Mouse (Mus musculus) retina, postnatal 1 day (tissue): ENCODE results near the gene Tsen2.

Experiments
- DNase-seq: peaks from one replicate; pipeline ENCODE4 v3.0.0-alpha.2; 2012

Gene Tsen2

DNA sequence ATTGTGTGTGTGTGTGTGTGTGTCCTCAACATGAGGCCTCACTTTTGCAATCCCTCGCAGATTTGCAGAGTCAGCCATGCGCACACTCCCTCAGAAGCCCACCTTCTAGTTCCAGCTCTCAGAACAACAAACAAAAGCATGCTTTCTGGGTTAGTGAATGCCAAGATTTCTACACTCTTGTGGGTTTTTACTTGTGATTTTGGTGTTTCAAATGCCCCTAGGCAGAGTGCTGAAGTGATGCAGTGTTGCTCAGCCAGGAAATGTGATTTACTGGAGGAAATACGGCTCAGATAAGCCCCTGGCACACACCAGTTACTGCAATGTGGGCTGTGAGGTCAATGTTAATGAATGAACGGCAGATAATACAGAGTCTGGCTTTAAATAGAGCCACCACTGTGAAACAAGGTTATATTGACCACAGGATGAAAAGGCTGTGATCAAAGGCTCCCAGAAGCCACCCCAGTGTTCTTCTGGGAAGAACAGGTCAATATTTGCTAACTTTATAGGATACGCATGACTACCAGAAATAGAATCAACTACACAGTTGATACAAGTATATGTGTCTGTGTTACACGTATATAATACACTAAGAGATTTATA is 2.7 kb upstream of the Tsen2 start:
- DNase-seq = no peak

DNA sequence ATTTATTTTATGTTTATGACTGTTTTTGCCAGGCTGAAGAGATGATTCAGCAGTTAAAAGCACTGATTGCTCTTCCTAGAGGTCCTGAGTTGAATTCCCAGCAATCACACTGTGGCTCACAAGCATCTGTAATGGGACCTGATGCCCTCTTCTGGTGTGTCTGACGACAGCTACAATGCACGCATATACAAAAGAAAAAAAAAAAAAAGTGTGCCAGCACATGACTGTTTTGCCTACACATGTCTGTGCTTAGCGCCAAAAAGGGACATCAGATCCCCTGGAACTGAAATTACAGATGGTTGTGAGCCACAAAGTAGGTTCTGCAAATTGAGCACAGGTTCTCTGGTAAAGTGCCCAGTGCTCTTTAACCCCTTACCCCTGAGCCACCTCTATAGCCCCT is 2.1 kb upstream of the Tsen2 start:
- no peak for DNase-seq

DNA sequence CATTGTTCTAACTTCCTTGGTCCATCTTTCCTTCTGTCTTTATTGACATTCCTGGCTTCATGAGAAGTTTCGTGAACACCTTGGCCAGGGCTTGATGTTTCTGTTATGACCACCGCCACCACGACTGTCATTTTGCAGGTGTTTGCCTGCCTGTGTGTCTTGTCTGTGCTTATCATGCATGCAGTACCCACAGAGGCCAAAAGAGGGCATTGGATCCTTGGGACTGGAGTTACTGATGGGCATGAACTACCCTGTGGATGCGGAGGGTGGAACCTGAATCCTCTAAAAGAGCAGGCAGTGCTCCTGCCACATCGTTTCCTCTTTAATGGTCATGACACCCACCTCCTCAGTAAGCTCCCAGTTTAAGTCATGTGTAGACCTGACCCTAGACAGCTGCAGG is 1.8 kb downstream of the Tsen2 start:
- peak; percentile 56 for DNase-seq

DNA sequence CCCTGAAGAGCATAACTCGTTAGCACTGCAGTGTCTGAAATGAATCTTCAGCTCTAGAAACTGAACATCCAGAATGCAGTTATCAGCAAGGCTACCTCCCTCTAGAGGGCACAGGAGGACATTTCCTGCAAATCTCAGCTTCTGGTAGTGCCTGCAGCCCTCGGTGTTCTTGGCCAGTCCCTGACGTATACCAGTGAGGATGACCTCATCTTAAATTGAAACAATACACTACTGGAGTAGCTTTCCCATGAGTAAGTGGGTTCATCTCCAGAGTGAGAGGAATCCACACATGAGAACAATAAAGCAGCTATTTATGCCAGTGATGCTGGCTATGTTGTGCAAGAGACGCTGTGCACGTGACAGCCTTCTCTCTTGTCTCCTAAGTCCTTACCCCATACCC is 11.0 kb downstream of the Tsen2 start:
- no peak for DNase-seq

DNA sequence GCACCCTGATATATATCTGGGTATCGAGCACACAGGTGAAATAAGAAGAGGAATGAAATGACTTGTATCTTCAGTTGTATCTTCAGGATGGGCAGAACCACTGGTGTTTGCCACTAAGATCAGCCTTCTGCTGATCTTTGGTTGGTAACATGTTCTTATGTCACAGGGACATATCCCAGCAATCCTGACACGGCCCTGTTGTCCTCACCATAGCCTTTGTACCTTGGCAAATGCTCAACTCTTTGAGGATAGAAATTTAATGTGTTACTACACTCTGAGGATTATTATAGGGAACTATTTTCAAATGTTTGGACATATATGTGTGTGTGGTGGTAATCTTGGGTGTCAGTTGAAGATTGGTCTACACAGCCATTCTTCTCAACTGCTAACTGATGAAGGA is 13.7 kb downstream of the Tsen2 start:
- DNase-seq = no peak

DNA sequence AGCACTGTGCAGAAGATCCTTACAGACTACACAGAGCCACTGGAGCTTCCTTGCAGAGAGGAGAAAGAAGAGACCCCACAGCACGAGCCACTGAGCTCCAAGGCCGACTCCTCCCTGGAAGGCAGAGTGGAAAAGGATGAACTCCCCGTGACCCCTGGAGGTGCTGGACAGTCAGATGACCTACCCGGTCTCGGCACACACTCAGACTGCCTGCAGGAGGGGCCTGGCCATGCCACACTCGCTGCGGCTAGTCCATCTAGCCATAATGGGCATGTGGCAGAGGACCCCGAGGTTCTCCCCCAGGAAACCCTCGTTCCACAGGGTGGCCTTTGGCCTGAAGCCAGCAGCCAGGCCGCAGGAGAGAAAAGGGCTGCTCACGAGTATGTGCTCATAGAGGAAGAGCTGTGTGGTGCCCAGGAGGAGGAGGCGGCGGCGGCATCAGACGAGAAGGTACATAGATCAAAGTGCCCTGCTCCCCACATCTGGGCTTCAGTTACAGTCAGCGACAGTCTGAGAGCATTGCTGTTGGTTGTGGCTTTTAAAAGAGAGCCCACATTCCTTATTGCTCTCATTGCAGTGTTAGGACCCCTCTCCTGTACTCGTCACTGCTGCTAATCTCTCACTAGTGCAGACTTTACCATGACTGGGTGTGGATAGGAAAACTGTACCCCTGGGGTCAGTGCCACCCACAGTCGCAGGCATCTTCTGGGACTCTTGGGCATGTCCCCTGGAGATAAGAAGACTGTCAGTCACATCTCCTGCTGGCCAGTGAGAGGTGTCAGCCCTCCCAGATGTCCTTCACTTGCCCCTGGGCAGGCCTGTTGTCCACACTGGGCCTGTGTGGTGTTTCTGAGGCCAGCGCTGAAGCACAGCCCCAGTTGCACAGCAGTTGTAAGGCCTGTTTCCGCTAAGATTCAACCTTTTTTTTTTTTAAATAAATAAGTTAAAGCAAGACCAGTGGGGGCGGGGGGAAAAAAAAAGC is 15.5 kb downstream of the Tsen2 start:
- no peak for DNase-seq

DNA sequence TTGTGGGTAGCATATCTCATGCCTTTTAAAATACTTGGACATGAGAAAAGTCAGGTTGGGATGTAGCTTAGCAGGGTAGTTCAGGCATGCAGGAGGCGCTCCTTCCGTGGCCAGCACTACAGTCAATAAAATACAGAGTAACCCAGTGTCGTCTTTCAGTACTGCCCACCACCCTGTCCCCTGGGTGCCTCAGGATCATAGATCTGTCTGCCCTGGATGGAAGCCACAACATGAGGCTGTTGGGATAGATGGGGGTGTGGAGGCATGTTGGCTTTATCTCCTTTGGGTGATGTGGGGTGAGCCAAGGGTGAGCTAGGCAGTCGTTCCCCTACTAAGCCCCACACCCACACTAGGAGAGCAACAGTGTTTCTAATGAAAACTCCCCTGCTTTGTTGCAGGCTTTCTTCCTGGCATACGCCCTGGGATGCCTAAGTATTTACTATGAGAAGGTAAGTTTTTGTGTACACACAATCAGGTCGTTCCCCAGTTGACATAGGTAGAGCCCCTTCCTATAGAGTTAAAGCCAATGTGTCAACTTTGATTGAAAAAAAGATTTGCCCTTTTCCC is 21.1 kb downstream of the Tsen2 start:
- no peak for DNase-seq

DNA sequence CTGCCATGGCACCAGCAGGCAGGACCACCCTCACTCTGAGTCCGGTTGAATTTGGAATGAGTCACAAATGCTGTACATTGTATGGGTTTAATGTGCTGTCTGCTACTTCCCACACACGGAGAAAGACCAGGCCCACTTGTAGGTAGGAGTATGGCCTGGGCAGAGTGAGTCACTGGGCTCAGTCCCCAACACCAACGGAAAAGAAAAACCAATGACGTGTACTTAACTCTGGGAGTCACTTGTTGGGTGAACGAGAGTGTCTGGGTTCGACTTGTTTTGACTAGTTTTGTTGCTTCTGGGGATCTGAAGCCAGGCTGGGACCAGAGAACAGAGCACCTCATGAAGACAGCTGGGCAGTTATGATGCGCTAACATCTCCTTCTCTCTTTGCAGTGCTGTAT is 29.7 kb downstream of the Tsen2 start:
- DNase-seq = no peak

DNA sequence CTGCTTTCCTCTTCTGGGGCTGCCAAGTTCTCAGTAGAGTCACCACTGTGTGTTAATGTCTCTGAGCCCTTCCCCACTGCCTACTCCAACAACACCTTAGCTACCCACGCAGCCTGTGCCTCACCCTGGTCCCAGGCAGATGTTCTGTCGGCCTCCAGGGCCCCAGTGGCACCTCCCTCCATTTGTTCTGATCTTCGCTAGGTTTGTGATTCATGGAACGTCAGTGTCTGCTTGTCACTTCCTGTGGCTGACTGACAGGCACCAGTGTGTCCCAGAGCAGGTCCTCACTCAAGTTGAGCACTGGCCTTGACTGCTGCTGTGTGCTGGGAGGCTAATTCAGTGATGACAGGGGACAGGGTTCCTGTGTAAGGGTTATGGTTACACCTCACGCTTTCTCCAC is 32.9 kb downstream of the Tsen2 start:
- DNase-seq = no peak

DNA sequence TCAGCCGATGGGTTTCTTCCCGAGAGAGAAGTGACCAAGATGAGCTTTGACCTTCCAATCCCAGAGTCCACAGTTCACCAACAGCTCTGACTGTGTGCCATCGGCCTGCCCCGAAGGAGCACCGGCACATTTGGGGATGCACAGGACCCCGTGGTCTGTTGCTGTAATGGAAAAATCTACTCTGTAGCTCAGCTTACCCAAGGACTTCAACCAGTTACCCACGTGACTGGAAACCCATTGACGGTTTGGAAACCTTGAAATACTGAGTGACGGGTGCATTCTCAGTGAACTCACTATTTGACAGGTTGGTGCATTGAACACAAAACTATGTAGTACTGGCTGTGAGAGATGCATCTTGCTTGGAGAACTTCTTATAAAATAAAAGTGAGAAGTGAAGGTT is 33.5 kb downstream of the Tsen2 start:
- DNase-seq = no peak

DNA sequence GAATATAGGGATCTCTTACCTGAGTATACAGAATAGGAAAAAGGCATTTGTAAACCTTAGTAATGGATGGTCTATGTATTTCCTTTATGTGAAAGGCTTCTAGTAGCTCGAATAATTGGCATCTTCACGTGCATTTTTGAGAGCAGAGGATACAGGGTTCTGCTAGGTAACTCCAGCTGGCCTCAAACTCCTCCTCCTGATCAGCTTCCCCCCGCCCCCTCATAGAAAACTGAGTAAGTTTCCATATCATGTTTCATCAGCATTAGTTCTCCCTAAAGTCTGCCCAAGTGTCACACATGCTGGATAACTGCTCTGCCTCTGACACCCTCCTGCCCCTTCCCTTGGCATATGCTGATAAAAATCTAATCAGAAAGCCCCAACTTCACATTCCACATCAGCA is 36.3 kb downstream of the Tsen2 start:
- no peak for DNase-seq

DNA sequence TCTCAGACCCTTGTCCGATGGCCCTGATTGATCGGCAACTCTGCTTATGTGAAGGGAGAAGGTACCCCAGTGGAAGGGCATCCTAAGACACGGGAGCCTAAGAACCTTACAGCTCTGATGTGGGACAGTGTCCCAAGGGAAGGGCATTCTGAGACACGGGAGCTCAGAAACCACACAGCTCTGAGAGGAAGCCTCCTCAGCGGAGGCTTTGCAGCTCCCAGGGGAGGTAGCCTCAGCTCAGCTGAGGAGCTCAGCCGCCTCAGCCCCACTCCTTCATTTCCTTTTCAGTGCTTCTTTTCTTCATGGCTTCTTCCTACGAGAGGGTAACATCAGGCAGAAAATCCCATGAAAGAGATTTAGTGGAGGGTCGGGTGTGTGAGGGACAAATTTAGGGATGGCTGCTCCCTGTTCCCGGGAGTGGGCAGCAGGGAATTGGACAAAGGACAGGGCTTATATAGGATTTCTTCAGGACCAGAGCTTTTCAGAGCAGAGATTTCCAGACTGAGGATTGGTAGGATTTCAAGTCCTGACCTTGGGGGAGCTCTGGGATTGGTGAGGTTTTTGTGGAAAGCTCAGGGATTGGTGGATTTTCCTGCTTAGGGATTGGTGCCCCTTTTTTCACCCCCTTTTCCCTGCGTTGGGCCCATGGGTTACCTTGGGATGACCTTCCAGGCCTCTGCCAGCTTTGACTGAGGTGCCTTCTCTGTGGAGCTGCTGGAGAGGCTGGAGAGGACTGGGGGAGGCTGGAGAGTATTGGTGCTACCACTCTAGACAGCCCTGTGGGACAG is 38.1 kb downstream of the Tsen2 start:
- DNase-seq = no peak

DNA sequence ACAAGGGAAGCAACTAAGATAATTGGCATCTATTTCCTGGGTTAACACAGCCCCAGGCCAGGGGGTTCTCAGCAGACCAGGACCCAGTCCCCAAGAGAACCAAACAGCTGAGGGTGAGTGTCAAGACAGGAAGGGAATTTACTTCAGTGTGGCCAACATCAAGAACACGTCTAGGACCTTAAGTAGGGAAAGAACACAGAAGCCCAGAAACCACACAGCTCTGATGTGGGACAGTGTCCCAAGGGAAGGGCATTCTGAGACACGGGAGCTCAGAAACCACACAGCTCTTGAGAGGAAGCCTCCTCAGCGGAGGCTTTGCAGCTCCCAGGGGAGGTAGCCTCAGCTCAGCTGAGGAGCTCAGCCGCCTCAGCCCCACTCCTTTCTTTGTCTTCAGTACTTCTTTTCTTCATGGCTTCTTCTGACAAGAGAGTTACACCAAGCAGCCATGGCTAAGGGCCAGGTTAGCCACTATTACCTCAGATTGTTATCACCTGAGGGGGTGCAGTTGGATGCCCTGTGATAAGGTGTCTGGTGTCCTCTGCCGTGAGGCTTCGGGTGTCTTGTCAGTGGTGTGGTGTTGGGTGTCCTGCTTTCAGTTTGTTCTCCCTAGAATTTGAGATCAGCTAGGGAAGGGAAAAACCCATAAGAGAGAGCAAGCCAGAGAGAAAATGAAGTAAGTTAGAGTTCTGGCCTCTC is 39.1 kb downstream of the Tsen2 start:
- no peak for DNase-seq

DNA sequence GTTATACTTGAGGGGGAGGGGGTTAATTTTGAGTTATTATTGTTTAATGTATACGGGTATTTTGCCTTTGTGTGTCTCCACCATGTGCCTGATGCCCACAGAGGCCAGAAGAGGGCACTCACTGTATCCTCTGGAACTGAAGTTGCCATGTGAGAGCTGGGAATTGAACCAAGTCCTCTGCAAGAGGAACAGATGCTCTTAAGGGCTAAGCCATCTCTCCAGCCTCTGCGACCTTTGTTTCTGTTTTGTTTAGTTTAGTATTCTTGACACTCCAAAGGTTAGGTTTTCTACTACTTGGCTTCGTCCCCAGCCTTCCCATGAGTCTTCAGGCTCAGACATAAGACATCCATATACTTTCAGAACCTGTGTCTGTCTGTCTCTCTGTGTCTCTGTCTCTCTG is 39.7 kb downstream of the Tsen2 start:
- no peak for DNase-seq

DNA sequence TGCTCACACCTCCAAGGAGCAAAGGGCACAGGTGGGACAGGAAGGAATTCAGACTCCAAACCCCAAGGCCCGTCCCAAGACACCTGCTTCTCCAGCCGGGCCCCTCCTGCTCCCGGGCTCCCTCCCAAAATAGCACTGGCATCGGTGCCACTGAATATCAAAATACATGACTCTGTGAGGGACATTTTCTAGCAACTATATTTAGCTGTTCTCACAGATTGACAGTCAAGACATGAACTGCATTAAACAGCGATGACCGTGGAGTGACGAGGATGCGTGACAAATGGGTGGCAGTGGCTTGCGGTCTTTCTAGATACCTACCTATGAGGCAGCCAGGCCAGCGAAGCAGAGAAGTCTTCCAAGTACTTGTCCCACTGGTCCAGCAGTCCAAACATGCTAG is 41.9 kb downstream of the Tsen2 start:
- DNase-seq = no peak

DNA sequence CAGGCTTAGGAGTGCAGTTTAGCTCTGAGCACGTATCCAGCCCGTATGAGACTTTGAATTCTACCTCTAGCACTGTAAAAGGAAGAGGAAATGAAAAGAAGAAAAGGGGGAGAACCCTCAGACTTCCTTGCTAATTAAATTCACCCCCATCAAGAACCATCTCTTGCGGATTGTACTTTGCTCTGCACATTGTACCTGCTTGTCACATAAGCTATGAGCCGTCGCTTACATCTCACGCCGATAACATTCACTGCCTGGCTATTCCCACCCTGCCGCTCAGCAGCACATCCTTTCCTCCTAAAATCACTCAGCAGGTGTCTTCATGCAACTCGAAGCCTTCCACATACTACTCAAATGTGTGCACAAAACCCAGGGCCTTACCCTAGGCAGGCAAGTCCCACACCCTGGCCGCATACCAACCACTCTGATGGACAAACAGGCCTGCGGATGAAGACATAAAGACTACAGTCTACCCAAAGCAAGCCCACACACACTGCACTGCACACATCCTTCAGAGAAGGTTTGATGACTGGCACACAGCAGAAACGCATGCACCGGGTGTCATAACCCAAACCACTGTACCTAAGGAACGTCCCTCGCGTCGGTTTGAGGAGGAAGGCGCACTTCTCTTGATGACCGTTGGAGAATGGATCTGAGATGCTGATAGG is 47.4 kb downstream of the Tsen2 start:
- DNase-seq = no peak

DNA sequence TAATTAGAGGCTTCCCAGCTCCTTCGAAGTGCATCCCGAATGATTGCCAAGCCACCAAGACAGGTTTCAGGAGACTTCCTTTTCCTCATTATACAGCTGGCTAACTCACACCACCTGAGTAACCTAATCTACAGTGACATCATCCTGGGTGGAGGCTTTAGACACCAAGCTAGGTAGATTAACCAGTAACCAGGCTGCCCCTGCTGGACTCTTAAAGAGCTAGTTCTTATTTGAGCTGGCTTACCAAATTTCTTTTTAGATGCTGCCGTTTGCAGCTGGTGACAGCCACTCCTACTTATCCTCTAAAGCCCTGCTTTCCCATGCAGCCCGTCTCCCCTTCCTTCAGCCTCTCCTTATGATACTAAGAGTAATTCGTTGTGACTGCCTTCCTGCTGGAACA is 48.0 kb downstream of the Tsen2 start, which contains the start of gene Mkrn2os:
Gene Mkrn2os, minus strand, starts transcription at position 119 of the 400 bp plus-strand sequence.
- peak; percentile 14 for DNase-seq

DNA sequence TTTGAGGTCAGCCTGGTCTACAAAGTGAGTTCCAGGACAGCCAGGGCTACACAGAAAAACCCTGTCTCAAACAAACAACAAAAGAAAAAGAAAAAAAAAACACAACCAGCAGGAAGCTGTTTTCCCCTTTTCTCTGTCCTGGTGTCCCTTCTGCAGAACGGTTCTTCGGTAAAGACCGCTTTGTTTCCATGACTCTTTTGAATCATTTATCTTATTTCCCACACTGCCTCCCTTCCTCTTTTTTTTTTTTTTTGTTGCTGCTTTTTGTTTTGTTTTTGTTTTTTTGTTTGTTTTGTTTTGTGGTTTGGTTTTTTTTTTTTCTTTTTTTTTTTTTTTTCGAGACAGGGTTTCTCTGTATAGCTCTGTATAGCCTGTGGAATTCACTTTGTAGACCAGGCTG is 48.8 kb downstream of the Tsen2 start:
- no peak for DNase-seq

DNA sequence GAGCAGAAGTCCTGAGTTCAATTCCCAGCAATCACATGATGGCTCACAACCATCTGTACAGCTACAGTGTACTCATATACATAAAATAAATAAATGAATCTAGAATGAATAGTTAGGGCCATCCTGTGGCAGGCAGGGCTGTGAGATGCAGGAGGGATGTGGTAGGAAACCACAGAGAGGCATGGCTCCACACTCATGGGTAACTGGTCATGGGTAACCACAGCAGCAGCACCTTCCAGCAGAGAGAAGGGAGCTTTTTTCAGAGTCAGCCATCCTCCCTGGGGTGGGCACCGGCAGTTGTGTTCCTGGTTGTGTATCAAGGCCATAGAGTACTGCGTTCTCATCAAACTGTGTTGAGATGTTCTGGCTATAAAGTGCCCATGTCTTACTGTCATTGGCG is 50.0 kb downstream of the Tsen2 start:
- no peak for DNase-seq

DNA sequence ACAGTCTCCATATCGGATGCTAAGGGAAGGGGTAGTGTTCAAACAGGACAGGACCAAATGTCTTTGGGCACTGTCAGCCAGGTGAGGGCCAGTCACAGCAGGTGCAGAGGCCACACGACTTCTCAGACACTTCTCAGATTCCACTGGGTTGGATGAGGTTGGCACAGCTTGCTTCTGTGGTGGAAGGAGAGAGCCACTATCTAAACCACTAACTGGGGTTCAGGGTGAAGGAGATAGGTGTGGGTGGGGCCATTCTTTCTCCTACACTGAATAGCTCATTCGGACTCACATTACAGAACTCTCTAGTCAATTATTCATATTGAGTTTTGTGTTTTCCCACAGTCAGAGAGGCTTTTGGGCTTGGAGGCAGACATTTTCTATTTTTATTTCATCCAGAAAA is 51.2 kb downstream of the Tsen2 start:
- DNase-seq = no peak

DNA sequence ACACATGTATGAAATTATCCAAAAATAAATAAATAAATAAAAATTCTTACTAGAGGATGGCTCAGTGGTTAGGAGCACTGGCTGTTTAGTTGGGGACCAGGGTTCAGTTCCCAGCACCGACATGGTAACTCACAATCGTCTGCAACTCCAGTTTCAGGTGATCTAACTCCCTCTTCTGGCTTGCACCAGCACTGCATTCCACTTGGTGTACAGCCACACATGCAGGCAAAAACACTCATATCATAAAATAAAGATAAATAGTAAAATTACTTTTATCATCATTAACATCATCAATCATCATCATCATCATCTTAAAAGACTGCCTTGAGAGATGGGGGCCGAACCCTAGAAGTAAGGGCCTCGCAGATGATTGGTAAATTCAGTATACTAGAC is 56.9 kb downstream of the Tsen2 start:
- no peak for DNase-seq
